Mouse (Mus musculus) liver, embryonic 11.5 days (tissue): ENCODE measurements at regions not wholly inside any gene's neighbourhood (a gene's known extent, or its start where the extent isn't known, plus 50 kb on each side); places are given as distances from the start of the nearest gene placed in this dataset.
A peak's percentile ranks its signal among the peaks of the same experiment; 100 is the strongest.

ENCODE experiments used
- ATAC-seq: fragments of 200-750 bp; cut with Nextera tagmentation; replicated peaks from 2 replicates; pipeline ENCODE4 v1.8.0; 2017; ENCODE audit warnings: moderate number of reproducible peaks, mild to moderate bottlenecking, moderate TSS enrichment, moderate library complexity; ENCODE audit not compliant: low FRiP score
- DNase-seq: peaks from one replicate; pipeline ENCODE4 v3.0.0-alpha.2; 2017; ENCODE audit warnings: low spot score
- H3K27ac ChIP-seq: fragments of 300-500 bp; sonication (generic); 2 replicates; pipeline ENCODE4 v1.5.1; 2014; ENCODE audit warnings: mild to moderate bottlenecking, low read depth, low read length, control low read depth
- H3K27me3 ChIP-seq: fragments of 300-500 bp; sonication (generic); replicated peaks from 2 replicates; pipeline ENCODE4 v1.6.1; 2014; ENCODE audit warnings: low read length, mixed read lengths; ENCODE audit not compliant: control insufficient read depth, insufficient read depth
- H3K36me3 ChIP-seq: fragments of 300-500 bp; sonication (generic); 2 replicates; pipeline ENCODE4 v1.6.1; 2014; ENCODE audit warnings: mild to moderate bottlenecking, low read length, moderate library complexity, mixed read lengths; ENCODE audit not compliant: control insufficient read depth, insufficient read depth
- H3K4me1 ChIP-seq: fragments of 300-500 bp; sonication (generic); replicated peaks from 2 replicates; pipeline ENCODE4 v1.6.1; 2014; ENCODE audit warnings: low read length, mixed read lengths; ENCODE audit not compliant: control insufficient read depth, insufficient read depth
- H3K4me2 ChIP-seq: fragments of 300-500 bp; sonication (generic); 2 replicates; pipeline ENCODE4 v1.6.1; 2014; ENCODE audit warnings: mild to moderate bottlenecking, control low read depth, moderate library complexity
- H3K4me3 ChIP-seq: fragments of 300-500 bp; sonication (generic); 2 replicates; pipeline ENCODE4 v1.5.1; 2014; ENCODE audit warnings: low read depth, low read length, control low read depth
- H3K9ac ChIP-seq: fragments of 300-500 bp; sonication (generic); 2 replicates; pipeline ENCODE4 v1.6.1; 2014; ENCODE audit warnings: low read depth, low read length, control low read depth
- H3K9me3 ChIP-seq: fragments of 300-500 bp; sonication (generic); 2 replicates; pipeline ENCODE4 v1.6.1; 2016; ENCODE audit warnings: low read length, inconsistent platforms, mixed read lengths; ENCODE audit not compliant: control insufficient read depth
- WGBS: fragments of 180-500 bp; shearing (Covaris S2); extraction: QIAGEN DNeasy Blood & Tissue Kit; methylation state at CpG from one replicate; pipeline ENCODE4 v1.1.7; 2014; 5-methylcytosine and 5-hydroxymethylcytosine counted together

DNA sequence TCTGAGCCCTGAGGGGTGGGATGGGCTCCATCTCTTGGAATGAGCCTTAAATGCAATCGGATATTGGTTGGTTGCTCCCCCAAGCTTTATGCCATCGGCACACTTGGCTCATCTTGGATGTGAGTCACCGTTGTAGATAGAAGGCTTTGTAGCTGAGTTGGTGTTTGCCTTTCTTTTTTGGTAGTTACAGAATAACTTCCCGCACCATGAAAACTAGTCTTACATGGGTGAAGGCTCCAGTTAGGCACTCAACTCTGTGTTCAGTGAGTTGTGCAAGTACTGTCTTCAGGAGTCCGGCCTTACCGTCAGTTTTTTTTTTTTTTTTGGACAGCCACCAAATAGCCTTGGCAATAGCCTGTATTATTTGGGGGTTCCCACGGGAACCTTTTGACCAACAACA lies 170.3 kb downstream of the Snx10 start:
- Histone ChIP-seq H3K27me3 (no peaks in the 10 kb centered on the region), H3K4me1 (no peaks in the 10 kb centered on the region; the same call in 1 of the 2 replicates), H3K4me2 (no peak overlapping the region), H3K36me3 (no peaks in the 10 kb centered on the region), H3K4me3 (no peak overlapping the region), H3K9ac (no peak overlapping the region), H3K9me3 (no peaks in the 10 kb centered on the region), H3K27ac (no peak overlapping the region)
- ATAC-seq: no peak
- WGBS: 78% methylated on average over 7 of the region's 7 CpGs
- DNase-seq: no peak

DNA sequence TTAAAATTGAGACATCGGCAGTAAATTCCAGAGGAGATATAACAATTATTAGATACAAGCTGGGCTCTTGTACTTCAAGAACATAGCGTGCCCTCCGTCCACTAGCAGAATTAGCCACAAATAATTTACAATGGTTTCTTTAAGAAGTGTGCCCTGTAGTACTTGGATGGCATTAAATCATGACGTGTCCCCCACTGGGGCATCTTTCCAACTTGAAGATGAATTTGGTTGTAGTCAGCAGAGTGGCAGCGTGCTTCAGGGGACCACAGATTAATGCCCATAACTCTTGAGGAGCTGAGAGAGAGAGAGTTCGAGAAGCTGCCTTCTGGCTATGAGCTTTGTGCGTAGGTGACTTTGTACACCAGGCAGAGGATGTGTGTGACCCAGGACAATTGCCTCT lies 172.7 kb downstream of the Snx10 start:
- Histone ChIP-seq H3K4me1 (no peaks in the 10 kb centered on the region), H3K4me2 (no peak overlapping the region), H3K27ac (no peak overlapping the region), H3K36me3 (no peaks in the 10 kb centered on the region), H3K9me3 (no peaks in the 10 kb centered on the region), H3K27me3 (no peaks in the 10 kb centered on the region), H3K4me3 (no peak overlapping the region), H3K9ac (no peak overlapping the region)
- ATAC-seq (no peak), DNase-seq (no peak)
- WGBS: 88% methylated on average over 7 of the region's 7 CpGs

DNA sequence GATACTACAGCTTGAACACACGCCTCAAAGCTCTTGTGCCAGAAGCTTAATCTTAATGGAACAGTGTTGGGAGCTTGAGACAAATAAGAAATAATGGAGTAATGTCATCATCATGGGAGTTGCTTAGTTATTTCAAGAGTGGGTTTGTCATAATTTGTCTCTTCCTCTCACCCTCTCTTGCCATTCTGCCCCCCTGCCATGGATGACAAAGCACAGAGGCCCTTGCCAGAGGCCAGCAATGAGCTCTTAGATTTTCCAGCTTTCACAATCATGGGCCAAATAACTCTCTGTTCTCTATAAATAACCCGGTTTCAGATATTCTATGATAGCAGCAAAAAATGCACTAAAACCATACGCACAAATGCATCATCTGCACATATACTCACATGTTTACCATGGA lies 174.1 kb downstream of the Snx10 start:
- no peak overlapping the region for H3K4me2 ChIP-seq
- H3K36me3 ChIP-seq: no peaks in the 10 kb centered on the region
- no peak overlapping the region for H3K9ac ChIP-seq
- H3K9me3 ChIP-seq: no peaks in the 10 kb centered on the region
- ATAC-seq: no peak
- DNase-seq: no peak
- no peaks in the 10 kb centered on the region for H3K27me3 ChIP-seq
- H3K4me3 ChIP-seq: no peak overlapping the region
- no peaks in the 10 kb centered on the region for H3K4me1 ChIP-seq
- H3K27ac ChIP-seq: no peak overlapping the region
- 78% methylated on average over 3 of the region's 3 CpGs for WGBS

DNA sequence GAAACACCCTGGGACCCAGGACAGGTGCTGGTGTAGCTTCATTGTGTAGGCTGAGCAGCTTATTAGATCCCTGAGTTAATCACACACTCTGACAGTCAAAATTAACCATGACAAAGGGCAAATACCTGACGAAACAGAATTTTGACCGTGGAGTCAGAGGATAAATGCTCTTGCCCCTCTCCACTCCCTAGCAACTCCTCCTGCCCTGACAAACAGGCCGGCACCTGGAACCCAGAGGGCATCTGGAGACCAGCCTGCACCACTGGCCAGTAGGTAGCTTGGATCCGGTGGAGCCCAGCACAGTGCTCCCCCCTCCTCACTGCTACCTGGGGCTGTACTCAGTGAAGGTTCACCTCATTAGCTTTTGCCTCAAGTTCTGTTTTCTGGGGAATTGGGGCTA lies 174.5 kb downstream of the Snx10 start:
- Histone ChIP-seq H3K27me3 (no peaks in the 10 kb centered on the region), H3K4me3 (no peak overlapping the region), H3K36me3 (no peaks in the 10 kb centered on the region), H3K4me1 (no peaks in the 10 kb centered on the region), H3K4me2 (no peak overlapping the region), H3K9me3 (no peaks in the 10 kb centered on the region), H3K27ac (no peak overlapping the region), H3K9ac (no peak overlapping the region)
- ATAC-seq (no peak), DNase-seq (no peak)
- WGBS: 75% methylated on average over 4 of the region's 4 CpGs

DNA sequence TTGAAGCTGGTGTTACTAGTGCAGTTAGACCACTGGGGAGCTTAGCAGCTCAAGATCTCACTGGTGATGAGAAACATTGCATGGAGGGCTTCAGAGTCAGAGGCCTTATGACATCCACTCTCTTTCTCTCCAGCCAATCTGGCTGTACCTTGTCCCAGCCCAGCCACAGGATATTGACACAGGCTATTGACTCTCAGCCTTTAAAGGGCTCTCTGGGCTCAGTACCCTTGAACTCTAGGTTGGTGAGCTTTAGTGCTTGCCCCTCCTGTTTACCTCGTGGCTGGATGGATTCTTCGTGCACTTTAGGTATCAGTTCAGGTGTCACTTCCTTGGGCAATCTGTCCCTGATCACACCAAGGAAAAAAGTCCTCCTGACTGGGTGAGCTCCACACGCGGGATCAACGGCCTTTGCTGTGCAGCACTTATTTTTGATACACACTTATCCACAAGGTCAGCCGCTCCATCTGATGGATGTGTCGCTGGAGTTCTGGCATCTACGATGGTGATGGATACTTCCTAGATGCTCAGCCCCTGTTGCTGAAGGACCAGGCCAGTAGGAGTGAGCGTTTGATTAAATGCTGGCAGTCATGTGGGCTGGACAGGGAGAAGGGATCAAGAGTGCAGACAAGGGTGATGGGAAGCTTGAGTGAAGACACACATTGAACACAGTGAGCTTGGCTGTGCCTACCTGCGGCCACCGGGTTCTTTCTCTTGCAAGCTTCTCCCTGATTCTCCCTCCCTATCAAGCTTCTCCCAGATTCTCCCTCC lies 177.7 kb downstream of the Snx10 start:
- Histone ChIP-seq H3K27ac (no peak overlapping the region), H3K4me1 (no peaks in the 10 kb centered on the region), H3K4me3 (no peak overlapping the region), H3K4me2 (no peak overlapping the region), H3K9me3 (no peaks in the 10 kb centered on the region), H3K27me3 (no peaks in the 10 kb centered on the region), H3K9ac (no peak overlapping the region), H3K36me3 (no peaks in the 10 kb centered on the region)
- ATAC-seq (peak; percentile 45; the same call in 1 of the 2 replicates), DNase-seq (no peak)
- WGBS: 78% methylated on average over 11 of the region's 11 CpGs

DNA sequence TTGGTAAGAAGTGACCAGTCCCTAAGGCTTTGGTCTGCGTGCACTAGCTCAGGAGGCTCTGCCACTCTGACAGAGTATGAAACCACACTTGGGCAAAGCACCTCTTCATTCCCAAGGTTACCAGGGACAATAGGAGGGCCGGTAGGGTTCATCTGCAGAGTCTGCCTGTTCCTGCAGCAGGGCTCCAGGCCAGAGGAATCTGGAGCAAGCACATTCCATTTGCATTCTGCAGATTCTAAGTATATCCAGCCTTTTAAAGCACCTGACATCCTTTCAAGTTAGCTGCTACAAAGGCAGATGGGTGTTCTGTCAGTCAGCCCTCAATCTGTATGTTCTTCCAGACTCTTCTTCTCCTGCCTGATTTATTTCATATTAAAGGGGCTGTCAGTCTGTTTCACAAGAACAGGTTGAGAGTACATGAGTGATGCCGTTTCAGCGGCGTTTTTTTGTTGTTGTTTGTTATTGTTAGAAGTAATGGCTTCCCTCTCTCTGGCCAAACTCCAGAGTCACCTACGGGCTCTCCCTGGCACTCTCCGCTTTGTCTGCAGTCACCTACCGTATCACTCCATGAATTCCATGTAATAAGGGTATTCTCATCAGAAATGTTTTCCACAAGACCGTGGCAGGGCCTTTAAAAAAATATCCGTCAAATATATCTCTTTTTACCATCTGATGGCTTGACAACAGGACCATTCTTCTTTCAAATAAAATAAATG lies 178.9 kb downstream of the Snx10 start:
- Histone ChIP-seq H3K4me2 (no peak overlapping the region), H3K9ac (no peak overlapping the region), H3K9me3 (no peaks in the 10 kb centered on the region), H3K4me1 (no peaks in the 10 kb centered on the region), H3K27ac (no peak overlapping the region), H3K27me3 (no peaks in the 10 kb centered on the region; the same call in 1 of the 2 replicates), H3K36me3 (no peaks in the 10 kb centered on the region), H3K4me3 (no peak overlapping the region)
- no peak for ATAC-seq
- no peak for DNase-seq
- WGBS: 80% methylated on average over 10 of the region's 10 CpGs

DNA sequence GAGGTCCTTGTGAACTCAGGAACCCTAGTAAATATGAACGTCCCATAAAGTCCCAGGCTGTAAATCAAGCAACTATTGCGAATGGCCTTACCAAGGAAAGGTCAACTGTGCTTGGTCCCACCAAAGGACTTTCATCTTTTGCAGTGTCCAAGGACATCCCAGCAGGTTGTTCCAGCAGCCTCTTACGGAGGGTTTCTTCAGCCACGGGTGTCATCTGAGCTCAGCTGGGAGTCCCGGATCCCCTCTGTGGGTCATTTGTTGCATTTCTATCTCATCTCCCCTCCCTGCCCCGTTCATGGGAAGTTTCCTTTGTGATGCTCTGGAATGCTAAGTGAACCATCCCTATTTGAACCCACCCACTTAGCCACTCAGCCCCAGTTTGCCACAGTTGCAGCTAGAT lies 184.3 kb downstream of the Snx10 start:
- 59% methylated on average over 6 of the region's 6 CpGs for WGBS
- H3K9ac ChIP-seq: no peak overlapping the region
- no peak for DNase-seq
- 0 out of 2 replicates have a peak, but pooled peaks cover 3% of the 10 kb centered on the region for H3K4me1 ChIP-seq
- H3K4me3 ChIP-seq: no peak overlapping the region
- no peak overlapping the region for H3K27ac ChIP-seq
- no peaks in the 10 kb centered on the region for H3K9me3 ChIP-seq
- no peak for ATAC-seq
- H3K36me3 ChIP-seq: no peaks in the 10 kb centered on the region
- no peak overlapping the region for H3K4me2 ChIP-seq
- H3K27me3 ChIP-seq: no peaks in the 10 kb centered on the region; the same call in 1 of the 2 replicates

DNA sequence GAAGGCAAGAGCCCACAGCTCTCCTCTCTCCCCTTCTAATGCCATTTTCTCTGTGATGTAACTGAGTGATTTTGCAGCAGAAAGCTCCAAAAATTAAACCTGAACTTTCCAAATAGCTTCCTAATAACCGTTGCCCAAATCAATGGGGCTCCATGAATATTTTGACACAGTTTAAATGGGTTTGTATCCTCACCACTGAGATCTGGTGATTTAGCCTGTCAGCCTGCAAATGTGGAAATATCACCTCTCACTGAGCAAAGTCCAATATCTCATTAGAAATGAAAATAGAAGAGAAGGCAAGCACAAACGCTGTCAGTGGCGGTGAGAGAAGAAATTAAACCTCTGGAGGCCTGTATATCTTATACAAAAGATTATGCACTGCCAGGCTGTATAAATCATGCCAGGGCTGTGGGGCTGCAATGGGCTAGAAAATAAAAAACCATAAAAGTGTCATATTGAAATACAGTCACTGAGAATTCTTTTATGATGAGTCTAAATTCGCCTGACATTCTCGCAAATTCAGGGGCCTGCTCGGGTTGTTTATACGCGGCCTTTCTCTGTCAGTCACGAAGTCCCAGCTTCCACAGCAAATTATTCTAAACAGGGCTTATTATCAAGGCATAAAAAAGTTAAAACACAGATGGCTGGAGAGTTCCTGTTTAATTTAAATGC lies 185.1 kb downstream of the Snx10 start:
- Histone ChIP-seq H3K27me3 (no peaks in the 10 kb centered on the region; the same call in 1 of the 2 replicates), H3K27ac (no peak overlapping the region), H3K4me3 (no peak overlapping the region), H3K36me3 (no peaks in the 10 kb centered on the region), H3K9me3 (no peaks in the 10 kb centered on the region), H3K9ac (no peak overlapping the region), H3K4me2 (no peak overlapping the region), H3K4me1 (0 out of 2 replicates have a peak, but pooled peaks cover 3% of the 10 kb centered on the region)
- no peak for DNase-seq
- ATAC-seq: no peak
- WGBS: 65% methylated on average over 9 of the region's 9 CpGs
